Mouse (Mus musculus) heart, embryonic 11.5 days (tissue): ENCODE measurements around the gene Ank. TPM values are rescaled to one million over a fixed set of nuclear protein-coding genes. Genes with fewer than 3 reads are reported as not detected.

Source experiments
- ATAC-seq: fragments of 200-750 bp; cut with Nextera tagmentation; replicated peaks from 2 replicates; pipeline ENCODE4 v1.8.0; 2017; ENCODE audit warnings: moderate library complexity; ENCODE audit not compliant: insufficient number of reproducible peaks, low FRiP score, low TSS enrichment
- H3K27ac ChIP-seq: fragments of 300-500 bp; sonication (generic); 2 replicates; pipeline ENCODE4 v1.5.1; 2014; ENCODE audit warnings: mild to moderate bottlenecking, low read depth, low read length
- H3K27me3 ChIP-seq: fragments of 300-500 bp; sonication (generic); 2 replicates; pipeline ENCODE4 v1.6.1; 2014; ENCODE audit warnings: mild to moderate bottlenecking, low read length, mixed read lengths; ENCODE audit not compliant: control insufficient read depth, insufficient read depth
- H3K36me3 ChIP-seq: fragments of 300-500 bp; sonication (generic); 2 replicates; pipeline ENCODE4 v1.6.1; 2014; ENCODE audit warnings: mild to moderate bottlenecking, low read length, moderate library complexity, mixed read lengths; ENCODE audit not compliant: control insufficient read depth, insufficient read depth
- H3K4me1 ChIP-seq: fragments of 300-500 bp; sonication (generic); 2 replicates; pipeline ENCODE4 v1.6.1; 2014; ENCODE audit warnings: low read length; ENCODE audit not compliant: control insufficient read depth, insufficient read depth
- H3K4me2 ChIP-seq: fragments of 300-500 bp; sonication (generic); 2 replicates; pipeline ENCODE4 v1.6.1; 2014; ENCODE audit warnings: mild to moderate bottlenecking, moderate library complexity
- H3K4me3 ChIP-seq: fragments of 300-500 bp; sonication (generic); 2 replicates; pipeline ENCODE4 v1.5.1; 2014; ENCODE audit warnings: low read depth, low read length
- H3K9ac ChIP-seq: fragments of 300-500 bp; sonication (generic); 2 replicates; pipeline ENCODE4 v1.6.1; 2014; ENCODE audit warnings: mild to moderate bottlenecking, low read depth, low read length, moderate library complexity
- H3K9me3 ChIP-seq: fragments of 300-500 bp; sonication (generic); replicated peaks from 2 replicates; pipeline ENCODE4 v1.6.1; 2016; ENCODE audit warnings: low read length; ENCODE audit not compliant: control insufficient read depth
- WGBS: fragments of 180-500 bp; shearing (Covaris S2); extraction: QIAGEN DNeasy Blood & Tissue Kit; methylation state at CpG from one replicate; pipeline ENCODE4 v1.1.7; 2014; ENCODE audit not compliant: insufficient replicate concordance; 5-methylcytosine and 5-hydroxymethylcytosine counted together
- polyA plus RNA-seq: library from polyadenylated mRNA; unstranded; fragments of >200 nt; fragmentation: Nextera tagmentation; extraction: Ambion mirVana; gene quantifications from 2 replicates; pipeline ENCODE4 v1.2.1, GENCODE M21; 2014

The Ank gene
- polyA plus RNA-seq, 1 experiment from 2014 or later: 13.5 TPM

- WGBS: 80% methylated on average over 11 of the region's 11 CpGs
- no peaks in the 10 kb centered on the region for H3K4me1 ChIP-seq
- ATAC-seq: no peak
Observed at GRCm38 (mm10) chr15:27560315-27560714, 93.8 kb downstream of the Ank start.

DNA sequence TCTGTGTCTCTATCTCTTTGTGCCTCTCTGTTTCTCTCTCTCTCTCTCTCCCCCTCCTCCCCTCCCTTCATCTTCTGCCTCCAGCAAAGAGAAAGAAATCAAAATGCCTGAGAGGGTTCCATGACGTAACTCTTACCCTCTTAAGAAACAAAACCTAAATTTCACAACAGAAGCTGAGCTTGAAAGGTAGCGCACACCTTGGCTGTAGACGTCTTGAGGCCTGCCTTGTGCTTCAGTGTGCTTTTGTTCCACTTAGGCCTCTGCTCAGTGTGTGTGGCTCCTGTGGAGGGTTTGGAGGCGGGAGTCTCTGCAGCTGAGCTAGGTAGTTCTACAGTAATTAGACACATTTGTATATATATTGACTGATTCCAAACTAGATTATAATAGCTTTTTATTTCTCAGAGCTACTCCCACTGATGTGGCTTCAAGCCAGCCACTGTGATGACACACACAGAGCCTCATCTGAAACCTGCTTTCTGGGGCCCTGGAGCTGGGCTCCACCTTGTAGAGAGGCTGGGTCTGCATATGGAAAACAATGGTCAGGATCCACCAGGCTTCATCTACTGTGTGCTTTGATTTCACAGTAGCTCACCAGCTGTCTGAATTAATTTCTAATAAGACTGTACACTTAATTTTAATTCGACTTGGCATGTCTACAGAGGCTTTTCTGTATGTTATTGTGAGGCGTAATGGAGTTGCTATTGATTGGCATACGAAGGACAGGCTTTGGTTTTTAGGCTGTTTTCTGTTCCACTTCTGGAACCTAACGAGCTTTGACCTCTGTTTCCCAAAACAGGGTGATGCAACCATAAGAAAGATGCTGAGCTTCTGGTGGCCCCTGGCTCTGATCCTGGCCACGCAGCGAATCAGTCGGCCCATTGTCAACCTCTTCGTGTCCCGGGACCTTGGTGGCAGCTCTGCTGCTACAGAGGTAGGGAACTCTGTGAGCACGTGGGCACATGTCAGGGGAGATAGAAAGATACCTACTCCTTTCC is 97.9 kb downstream of the Ank start:
- no peaks in the 10 kb centered on the region for H3K27me3 ChIP-seq
- 91% methylated on average over 14 of the region's 14 CpGs for WGBS
- H3K9ac ChIP-seq: no peak overlapping the region
- no peaks in the 10 kb centered on the region for H3K4me1 ChIP-seq
- no peak overlapping the region for H3K27ac ChIP-seq
- H3K36me3 ChIP-seq: no peaks in the 10 kb centered on the region
- no peak overlapping the region for H3K4me2 ChIP-seq
- ATAC-seq: no peak
- H3K9me3 ChIP-seq: no peaks in the 10 kb centered on the region
- no peak overlapping the region for H3K4me3 ChIP-seq

More at GRCm38 (mm10) chr15:27560315-27560714, 93.8 kb downstream of the Ank start:
- Histone ChIP-seq H3K9me3 (no peaks in the 10 kb centered on the region), H3K27ac (no peak overlapping the region), H3K4me2 (no peak overlapping the region), H3K27me3 (no peaks in the 10 kb centered on the region), H3K9ac (no peak overlapping the region), H3K36me3 (no peaks in the 10 kb centered on the region), H3K4me3 (no peak overlapping the region)

- Histone ChIP-seq H3K4me3 (no peak overlapping the region), H3K9ac (no peak overlapping the region), H3K4me1 (no peaks in the 10 kb centered on the region), H3K36me3 (no peaks in the 10 kb centered on the region), H3K9me3 (no peaks in the 10 kb centered on the region), H3K4me2 (no peak overlapping the region), H3K27me3 (no peaks in the 10 kb centered on the region), H3K27ac (no peak overlapping the region)
- no peak for ATAC-seq
- WGBS: 87% methylated on average over 10 of the region's 10 CpGs
Observed at GRCm38 (mm10) chr15:27565626-27566185, 99.2 kb downstream of the Ank start.

DNA sequence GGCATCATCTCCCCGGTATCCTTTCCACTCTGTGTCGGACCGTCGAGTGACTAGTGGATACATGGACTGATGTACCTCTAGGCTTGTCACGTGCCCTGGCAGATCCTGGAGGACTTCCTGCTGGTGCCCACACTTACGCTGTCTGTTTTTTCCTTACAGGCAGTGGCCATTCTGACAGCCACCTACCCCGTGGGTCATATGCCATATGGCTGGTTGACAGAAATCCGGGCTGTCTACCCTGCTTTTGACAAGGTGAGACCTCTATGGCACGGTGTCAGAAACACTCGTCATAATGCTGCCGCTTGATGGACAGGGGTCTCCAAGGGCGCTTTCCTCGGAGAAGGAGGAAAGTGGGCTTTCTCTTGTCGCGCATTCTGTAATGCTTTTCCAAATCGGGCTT is 100.9 kb downstream of the Ank start:
- no peak overlapping the region for H3K4me3 ChIP-seq
- H3K9ac ChIP-seq: no peak overlapping the region
- no peak for ATAC-seq
- no peak overlapping the region for H3K4me2 ChIP-seq
- H3K9me3 ChIP-seq: no peaks in the 10 kb centered on the region
- no peak overlapping the region for H3K27ac ChIP-seq
- WGBS: 88% methylated on average over 16 of the region's 16 CpGs
- H3K27me3 ChIP-seq: no peaks in the 10 kb centered on the region
- no peaks in the 10 kb centered on the region for H3K36me3 ChIP-seq
- H3K4me1 ChIP-seq: no peaks in the 10 kb centered on the region

DNA sequence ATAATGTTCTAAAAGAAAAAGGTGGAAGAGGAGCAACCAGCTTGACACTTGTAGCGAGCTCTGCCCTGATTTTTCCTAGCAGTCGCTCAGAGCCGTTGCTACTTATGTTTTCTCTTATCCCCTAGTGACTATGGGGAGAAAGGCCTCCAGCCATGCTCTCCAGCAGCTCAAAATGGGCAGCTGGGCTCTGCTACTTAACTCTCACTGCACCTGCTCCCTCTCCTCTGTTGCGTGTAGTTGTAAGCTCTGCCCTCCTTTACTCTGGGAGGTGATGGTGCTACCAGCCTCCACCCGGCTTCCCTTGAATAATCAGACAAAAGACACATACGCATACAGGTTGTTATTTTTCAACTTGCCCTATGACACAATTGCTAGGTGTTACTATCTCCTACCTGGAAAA is 101.9 kb downstream of the Ank start:
- no peaks in the 10 kb centered on the region for H3K36me3 ChIP-seq
- WGBS: 88% methylated on average over 6 of the region's 6 CpGs
- no peak for ATAC-seq

GRCm38 (mm10) chr15:27569924-27570323 is 103.4 kb downstream of the Ank start:
- Histone ChIP-seq H3K9me3 (no peaks in the 10 kb centered on the region), H3K27ac (no peak overlapping the region), H3K4me1 (no peaks in the 10 kb centered on the region), H3K36me3 (no peaks in the 10 kb centered on the region), H3K27me3 (no peaks in the 10 kb centered on the region), H3K9ac (no peak overlapping the region), H3K4me2 (no peak overlapping the region), H3K4me3 (no peak overlapping the region)
- no peak for ATAC-seq
- WGBS: 74% methylated on average over 2 of the region's 2 CpGs

More for the DNA sequence above, 101.9 kb downstream of the Ank start:
- no peak overlapping the region for H3K27ac ChIP-seq
- no peak overlapping the region for H3K4me2 ChIP-seq
- H3K4me1 ChIP-seq: no peaks in the 10 kb centered on the region
- no peak overlapping the region for H3K9ac ChIP-seq
- no peaks in the 10 kb centered on the region for H3K9me3 ChIP-seq
- no peaks in the 10 kb centered on the region for H3K27me3 ChIP-seq
- no peak overlapping the region for H3K4me3 ChIP-seq

- Histone ChIP-seq H3K9me3 (no peaks in the 10 kb centered on the region), H3K36me3 (no peaks in the 10 kb centered on the region), H3K27me3 (no peaks in the 10 kb centered on the region), H3K4me1 (no peaks in the 10 kb centered on the region), H3K27ac (no peak overlapping the region), H3K4me2 (no peak overlapping the region), H3K4me3 (no peak overlapping the region), H3K9ac (no peak overlapping the region)
- ATAC-seq: no peak
- 85% methylated on average over 4 of the region's 4 CpGs for WGBS
Observed at GRCm38 (mm10) chr15:27570385-27570784, 103.9 kb downstream of the Ank start.

DNA sequence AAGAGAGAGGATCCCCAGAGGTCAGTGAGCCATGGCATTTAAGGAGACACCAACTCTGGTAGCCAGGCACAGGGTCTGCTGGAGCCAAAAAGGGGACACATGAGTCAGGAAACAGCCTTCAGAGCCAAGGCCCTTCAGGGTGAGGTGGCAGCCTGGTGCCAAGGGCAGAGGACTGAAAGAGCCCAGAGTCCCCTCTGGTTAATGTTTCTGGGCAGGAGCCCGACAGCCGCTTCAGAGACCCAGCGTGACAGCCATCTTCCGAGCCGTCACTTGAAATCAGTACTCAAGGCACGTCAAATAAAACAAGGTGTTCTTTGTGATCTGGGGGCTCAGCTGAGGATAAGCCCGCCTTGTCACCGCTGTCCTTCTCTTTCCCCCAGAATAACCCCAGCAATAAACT is 104.7 kb downstream of the Ank start:
- ATAC-seq: no peak
- H3K9ac ChIP-seq: no peak overlapping the region
- 73% methylated on average over 8 of the region's 8 CpGs for WGBS
- H3K27me3 ChIP-seq: no peaks in the 10 kb centered on the region
- peaks cover 3% of the 10 kb centered on the region; the same call in 1 of the 2 replicates for H3K4me1 ChIP-seq
- H3K4me2 ChIP-seq: no peak overlapping the region
- H3K36me3 ChIP-seq: no peaks in the 10 kb centered on the region
- H3K27ac ChIP-seq: no peak overlapping the region
- H3K4me3 ChIP-seq: no peak overlapping the region
- no peaks in the 10 kb centered on the region for H3K9me3 ChIP-seq
